Mouse (Mus musculus) spleen, adult 2 months (tissue): ENCODE measurements at regions not wholly inside any gene's neighbourhood (a gene's known extent, or its start where the extent isn't known, plus 50 kb on each side); places are given as distances from the start of the nearest gene placed in this dataset.

Source experiments
- DNase-seq, 2 experiments: peaks; one replicate each; pipeline versions ENCODE4 v3.0.0 to v3.0.0-alpha.2; 2012 to 2021; ENCODE audit warnings: low spot score in 2 of 2, low read depth in 1 of 2
- H3K27ac ChIP-seq: fragments of 200-500 bp; 2 replicates; pipeline ENCODE4 v1.5.1; 2012; ENCODE audit warnings: low read length, inconsistent platforms; ENCODE audit not compliant: insufficient read depth
- H3K27me3 ChIP-seq: fragments of 200-500 bp; 2 replicates; pipeline ENCODE4 v1.6.1; 2012; ENCODE audit warnings: mild to moderate bottlenecking, moderate library complexity, low read length, inconsistent platforms; ENCODE audit not compliant: control insufficient read depth, insufficient read depth
- H3K36me3 ChIP-seq: fragments of 200-500 bp; 2 replicates; pipeline ENCODE4 v1.6.1; 2012; ENCODE audit warnings: mild to moderate bottlenecking, low read length, inconsistent platforms; ENCODE audit not compliant: control insufficient read depth, insufficient read depth
- H3K4me1 ChIP-seq: fragments of 200-500 bp; 2 replicates; pipeline ENCODE4 v1.6.1; 2011; ENCODE audit warnings: inconsistent platforms; ENCODE audit not compliant: control insufficient read depth, insufficient read depth, insufficient read length
- H3K4me3 ChIP-seq: fragments of 200-500 bp; 2 replicates; pipeline ENCODE4 v1.5.1; 2011; ENCODE audit warnings: mild to moderate bottlenecking, inconsistent platforms; ENCODE audit not compliant: insufficient read depth, insufficient read length; ENCODE audit errors: extremely low read depth
- CTCF ChIP-seq: fragments of 200-500 bp; IDR thresholded peaks from 2 replicates; pipeline ENCODE4 v1.5.1; 2011; ENCODE audit warnings: mild to moderate bottlenecking, inconsistent platforms; ENCODE audit not compliant: insufficient read depth, insufficient read length, insufficient replicate concordance; ENCODE audit errors: extremely low read depth
- POLR2A ChIP-seq: fragments of 200-500 bp; IDR thresholded peaks from 2 replicates; pipeline ENCODE4 v1.6.1; 2011; ENCODE audit warnings: low read depth, low read length, inconsistent platforms
- WGBS: fragments of 180-500 bp; shearing (Covaris S2); methylation state at CpG from one replicate; pipeline ENCODE4 v1.1.7; 2018; 5-methylcytosine and 5-hydroxymethylcytosine counted together

GRCm38 (mm10) chr9:24833766-24834165, 59.7 kb upstream of the Tbx20 start:
- Histone ChIP-seq H3K27me3 (no peaks in the 10 kb centered on the region), H3K27ac (no peak overlapping the region), H3K36me3 (no peaks in the 10 kb centered on the region), H3K4me1 (no peaks in the 10 kb centered on the region), H3K4me3 (no peak overlapping the region)
- 87% methylated on average over 7 of the region's 7 CpGs for WGBS
- TF ChIP-seq CTCF (no peak), POLR2A (no peak)
- DNase-seq = no peak

GRCm38 (mm10) chr9:24848210-24848609, 74.1 kb upstream of the Tbx20 start:
- H3K4me1 ChIP-seq = no peaks in the 10 kb centered on the region
- no peak overlapping the region for H3K4me3 ChIP-seq
- H3K36me3 ChIP-seq = no peaks in the 10 kb centered on the region
- no peaks in the 10 kb centered on the region for H3K27me3 ChIP-seq
- 71% methylated on average over 7 of the region's 7 CpGs for whole genome bisulfite sequencing
- DNase-seq = no peak
- no peak for TF ChIP-seq POLR2A
- TF ChIP-seq CTCF = no peak
- no peak overlapping the region for H3K27ac ChIP-seq

GRCm38 (mm10) chr9:24859459-24859858, 85.4 kb upstream of the Tbx20 start:
- TF ChIP-seq POLR2A (no peak), CTCF (no peak)
- no peak for DNase-seq

GRCm38 (mm10) chr9:24866390-24867173, 92.5 kb upstream of the Tbx20 start:
- no peak overlapping the region for H3K4me3 ChIP-seq
- WGBS = 72% methylated on average over 4 of the region's 4 CpGs
- no peaks in the 10 kb centered on the region for H3K4me1 ChIP-seq
- H3K27ac ChIP-seq = no peak overlapping the region
- TF ChIP-seq CTCF (no peak), POLR2A (no peak)
- no peak for DNase-seq
- no peaks in the 10 kb centered on the region for H3K36me3 ChIP-seq
- H3K27me3 ChIP-seq = no peaks in the 10 kb centered on the region

More at GRCm38 (mm10) chr9:24859459-24859858, 85.4 kb upstream of the Tbx20 start:
- Histone ChIP-seq H3K4me3 (no peak overlapping the region), H3K36me3 (no peaks in the 10 kb centered on the region), H3K27ac (no peak overlapping the region), H3K27me3 (no peaks in the 10 kb centered on the region), H3K4me1 (no peaks in the 10 kb centered on the region)
- 71% methylated on average over 2 of the region's 2 CpGs for WGBS

GRCm38 (mm10) chr9:24868746-24869145, 94.6 kb upstream of the Tbx20 start:
- 83% methylated on average over 1 of the region's 1 CpGs for WGBS
- Histone ChIP-seq H3K4me1 (no peaks in the 10 kb centered on the region), H3K4me3 (no peak overlapping the region)

GRCm38 (mm10) chr9:24874434-24875143, 100.5 kb upstream of the Tbx20 start:
- 51% methylated on average over 13 of the region's 13 CpGs for WGBS
- Histone ChIP-seq H3K36me3 (no peaks in the 10 kb centered on the region), H3K27ac (no peak overlapping the region), H3K4me1 (no peaks in the 10 kb centered on the region), H3K4me3 (no peak overlapping the region), H3K27me3 (no peaks in the 10 kb centered on the region)
- no peak for DNase-seq
- TF ChIP-seq POLR2A = no peak
- TF ChIP-seq CTCF = no peak

More at GRCm38 (mm10) chr9:24868746-24869145, 94.6 kb upstream of the Tbx20 start:
- H3K36me3 ChIP-seq = no peaks in the 10 kb centered on the region
- TF ChIP-seq CTCF = no peak
- no peak for TF ChIP-seq POLR2A
- H3K27me3 ChIP-seq = no peaks in the 10 kb centered on the region
- no peak for DNase-seq
- H3K27ac ChIP-seq = no peak overlapping the region
